Mouse (Mus musculus) R1 (cell line): ENCODE data around the gene Shcbp1l.
"Not testable (repeated sequence)": the region's sequence is repeated elsewhere in the genome, so short reads cannot be mapped to it uniquely, and the experiment has no call there.

ENCODE experiments used
- DNase-seq: peaks from one replicate; pipeline ENCODE4 v3.0.0-alpha.2; 2018; ENCODE audit warnings: low read depth, low spot score

The Shcbp1l gene

DNA sequence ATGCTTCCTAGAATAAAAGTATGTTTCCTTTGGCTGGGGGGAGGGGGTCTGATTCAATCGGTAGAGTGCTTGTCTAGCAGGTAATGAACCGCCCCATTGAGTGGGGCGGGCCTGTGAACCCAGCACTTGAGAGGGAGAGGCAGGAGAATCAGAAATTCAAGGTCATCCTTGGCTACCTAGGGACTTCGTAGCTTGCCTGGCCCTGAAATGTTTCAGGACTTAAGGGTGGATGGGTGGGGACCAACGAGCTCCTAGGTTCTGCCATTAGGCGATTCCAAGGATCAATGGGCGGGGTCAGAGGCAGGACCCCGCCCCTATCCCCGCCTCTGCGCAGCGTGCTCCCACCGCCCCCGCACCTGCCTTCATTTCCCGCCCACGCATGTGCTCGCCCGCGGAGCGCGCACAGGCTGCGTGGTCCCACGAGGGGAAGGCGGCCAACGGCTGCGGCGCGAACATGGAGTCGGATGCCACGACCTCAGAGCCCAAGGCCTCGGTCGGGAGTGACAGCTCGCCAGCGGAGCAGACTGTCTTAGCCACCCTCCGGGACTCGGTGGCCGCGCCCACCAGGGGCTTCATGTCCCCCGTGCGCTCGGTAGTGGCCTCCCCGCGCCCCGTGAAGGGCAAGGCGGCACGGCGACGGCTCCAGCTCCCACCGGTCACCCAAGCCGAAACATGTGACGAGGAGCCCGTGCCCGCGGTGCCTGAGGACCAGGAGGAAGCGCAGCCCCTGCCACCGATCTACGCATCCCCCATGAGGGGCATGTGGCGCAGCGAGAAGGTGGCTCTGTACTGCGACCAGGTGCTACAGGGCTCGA, at the start of gene Shcbp1l:
Gene Shcbp1l, plus strand, starts transcription at position 393 of the 815 bp plus-strand sequence.
- peak; percentile 96 for DNase-seq

DNA sequence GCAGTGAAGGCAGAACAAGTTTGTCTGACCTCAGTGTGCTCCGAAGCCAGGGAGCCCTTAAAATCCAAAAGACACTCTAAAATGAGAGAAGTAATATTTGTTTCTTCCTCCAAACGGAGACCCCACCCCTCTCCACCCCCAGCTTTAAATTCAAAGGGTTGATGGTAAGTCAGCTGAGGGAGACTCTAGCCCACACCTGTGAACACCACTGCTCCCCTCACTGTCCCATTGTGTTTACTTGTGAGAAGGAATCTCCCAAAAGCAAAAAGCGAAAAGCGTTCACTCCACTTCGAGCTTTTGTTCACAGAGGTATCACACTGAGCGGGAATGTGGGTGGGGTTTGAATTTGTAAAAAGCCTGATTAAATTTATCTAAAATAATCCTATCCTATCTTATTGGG, 48.5 kb upstream of the Shcbp1l start:
- peak; percentile 100 for DNase-seq

DNA sequence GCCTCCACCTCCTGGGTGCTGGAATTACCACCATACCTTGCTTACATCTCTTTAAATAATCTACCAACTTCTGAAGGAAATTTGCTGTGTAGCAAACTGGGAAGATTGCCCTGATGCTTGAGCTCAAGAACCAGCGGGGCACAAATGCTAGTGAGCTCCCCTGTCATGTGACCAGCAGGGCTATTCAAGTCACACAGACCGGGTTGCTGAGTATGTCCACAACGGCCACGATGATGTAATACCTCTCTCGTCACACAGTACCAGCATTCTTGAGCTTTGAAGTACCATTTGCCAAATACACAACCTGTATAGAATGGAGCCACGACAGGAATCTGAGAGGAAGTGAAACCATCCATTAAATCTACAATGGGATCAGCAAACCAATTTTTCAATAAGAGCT, 46.4 kb upstream of the Shcbp1l start:
- DNase-seq = peak; percentile 68

DNA sequence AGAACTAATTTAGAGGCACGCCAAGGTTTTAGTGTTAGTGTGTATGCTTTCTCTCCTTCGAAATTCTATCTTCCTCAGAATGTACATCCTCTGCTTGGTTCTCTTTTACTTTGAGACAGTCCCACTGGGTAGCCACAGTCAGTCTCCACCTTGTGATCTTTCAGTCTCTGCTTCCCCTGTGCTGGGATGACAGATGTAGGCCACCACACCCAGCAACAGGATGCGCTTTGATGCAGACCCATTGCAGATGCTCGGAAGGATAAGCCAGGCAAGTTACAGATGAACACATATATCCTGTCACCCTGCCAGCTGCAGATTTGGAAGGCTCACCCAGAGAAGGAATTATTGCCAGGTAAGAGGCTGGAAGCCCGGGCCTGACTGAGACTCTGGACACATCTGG, 45.1 kb upstream of the Shcbp1l start:
- no peak for DNase-seq

DNA sequence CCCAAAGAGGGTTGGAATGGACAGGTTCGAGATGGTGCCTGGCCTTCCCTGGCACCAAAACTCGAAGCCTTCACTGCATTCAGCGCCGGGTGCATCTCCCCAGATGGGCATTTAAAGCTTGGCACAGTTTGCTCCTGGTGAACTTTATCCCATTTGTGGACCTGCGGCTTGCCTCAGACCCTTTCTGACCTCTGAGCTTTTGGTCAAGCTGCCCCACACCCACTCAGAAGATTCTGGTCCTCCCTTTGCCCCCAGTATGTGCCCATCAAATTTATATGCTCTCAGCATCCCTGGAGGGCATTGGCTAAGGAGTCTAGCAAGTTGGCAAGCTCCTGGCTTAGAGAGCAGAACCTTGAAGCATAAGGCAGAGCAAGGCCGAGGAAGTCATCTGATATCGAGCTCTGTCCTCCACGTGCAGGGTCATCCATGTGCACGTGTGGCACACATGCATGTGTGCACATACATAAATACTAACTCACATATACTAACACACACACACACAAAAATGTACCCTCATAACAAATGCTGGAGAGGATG, 44.1 kb upstream of the Shcbp1l start:
- DNase-seq = no peak

DNA sequence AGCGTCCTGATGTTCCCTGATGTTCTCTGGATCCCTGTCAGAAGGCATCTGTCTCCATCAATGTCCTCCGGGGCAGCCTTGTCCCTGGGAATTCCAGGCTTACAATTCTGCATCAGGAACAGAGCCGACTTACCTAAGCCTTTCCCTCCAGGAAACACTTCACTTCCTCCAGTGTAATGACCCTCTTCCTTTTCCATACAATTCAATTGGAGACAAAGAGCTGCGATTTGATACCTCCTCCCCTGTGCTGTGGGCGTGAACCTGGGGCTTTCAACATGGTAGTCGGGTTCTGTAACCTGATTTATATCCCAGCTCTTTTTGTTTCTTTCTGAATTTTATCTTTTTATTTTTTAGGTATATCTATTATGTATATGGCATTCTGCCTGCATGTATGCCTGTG, 39.9 kb upstream of the Shcbp1l start:
- DNase-seq = peak; percentile 90

DNA sequence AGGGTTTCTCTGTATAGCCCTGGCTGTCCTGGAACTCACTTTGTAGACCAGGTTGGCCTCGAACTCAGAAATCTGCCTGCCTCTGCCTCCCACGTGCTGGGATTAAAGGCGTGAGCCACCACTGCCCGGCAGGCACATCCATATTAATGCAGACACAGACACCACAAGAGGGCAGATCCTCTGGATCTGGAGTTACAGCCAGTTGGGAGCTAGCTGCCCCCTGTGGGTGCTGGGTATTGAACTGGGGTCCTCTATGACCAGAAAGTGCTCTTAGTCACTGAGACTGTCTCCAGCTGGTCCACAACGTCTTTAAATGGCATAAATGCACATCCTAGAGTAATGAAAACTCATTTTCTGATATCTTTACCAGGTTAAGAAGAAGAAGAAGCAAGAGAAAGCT, 39.3 kb upstream of the Shcbp1l start:
- peak; percentile 63 for DNase-seq

DNA sequence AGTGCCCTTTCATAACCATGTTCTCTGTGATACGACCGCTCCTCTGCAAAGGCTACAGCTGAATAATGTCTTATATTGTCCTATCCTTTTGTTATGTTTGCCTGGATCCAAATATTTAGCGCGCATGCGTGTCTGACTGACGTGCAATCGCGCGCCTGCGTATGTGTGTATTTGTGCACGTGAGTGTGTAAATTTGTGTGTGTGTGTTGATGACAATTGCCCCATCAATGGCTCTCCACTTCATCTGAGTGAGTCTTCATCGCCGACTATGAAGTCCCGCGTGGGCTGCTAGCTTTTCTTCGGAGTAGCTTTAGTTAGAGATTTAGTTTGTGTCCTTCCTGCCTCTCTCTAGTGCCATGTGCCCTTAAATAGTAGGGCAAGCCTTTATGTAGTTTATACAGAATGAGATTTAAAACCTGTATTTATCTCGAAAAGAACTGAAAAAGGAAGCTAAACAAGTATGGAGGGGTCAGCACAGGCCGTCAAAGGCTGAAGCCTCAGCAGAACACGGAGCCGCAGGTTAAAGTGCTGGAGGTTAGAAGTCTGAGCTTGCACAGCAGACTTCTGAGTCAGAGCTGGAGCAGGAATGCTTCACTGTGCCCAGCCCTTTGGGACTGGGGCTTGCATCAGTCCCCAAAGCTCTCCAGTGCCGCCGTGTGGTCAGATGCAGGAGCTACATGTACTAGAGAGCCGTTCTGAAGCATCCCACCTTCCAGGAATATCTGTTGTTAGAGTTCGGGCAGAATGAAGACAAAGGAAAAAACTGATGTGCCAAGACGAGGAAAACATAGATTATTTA, 38.5 kb upstream of the Shcbp1l start:
- DNase-seq = peak; percentile 94

DNA sequence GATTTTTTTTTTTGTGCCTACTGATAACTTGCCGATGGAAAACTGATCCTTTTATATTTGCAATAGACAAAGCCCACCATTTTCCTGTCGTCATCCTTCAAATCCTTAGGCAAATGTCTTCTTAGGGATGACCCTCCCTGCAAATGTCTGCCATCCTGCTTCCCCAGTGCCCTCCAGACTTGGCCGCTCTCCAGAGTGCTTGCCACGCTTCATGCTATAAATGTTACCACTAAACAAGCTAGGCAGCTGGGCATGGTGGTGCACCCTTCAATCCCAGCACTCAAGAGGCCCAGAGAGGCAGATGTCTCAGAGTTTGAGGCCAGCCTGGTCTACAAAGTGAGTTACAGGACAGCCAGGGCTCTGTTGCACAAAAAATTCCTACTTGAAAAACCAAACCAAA, 29.3 kb upstream of the Shcbp1l start:
- not testable (repeated sequence) for DNase-seq

DNA sequence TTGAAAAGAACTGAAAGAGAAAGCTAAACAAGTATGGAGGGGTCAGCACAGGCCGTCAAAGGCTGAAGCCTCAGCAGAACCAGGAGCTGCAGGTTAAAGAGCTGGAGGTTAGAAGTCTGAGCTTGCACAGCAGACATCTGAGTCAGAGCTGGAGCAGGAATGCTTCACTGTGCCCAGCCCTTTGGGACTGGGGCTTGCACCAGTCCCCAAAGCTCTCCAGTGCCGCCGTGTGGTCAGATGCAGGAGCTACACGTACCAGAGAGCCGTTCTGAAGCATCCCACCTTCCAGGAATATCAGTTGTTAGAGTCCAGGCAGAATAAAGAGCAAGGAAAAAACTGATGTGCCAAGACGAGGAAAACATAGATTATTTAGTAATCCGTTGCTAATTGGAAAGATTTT, 23.2 kb upstream of the Shcbp1l start:
- peak; percentile 85 for DNase-seq

DNA sequence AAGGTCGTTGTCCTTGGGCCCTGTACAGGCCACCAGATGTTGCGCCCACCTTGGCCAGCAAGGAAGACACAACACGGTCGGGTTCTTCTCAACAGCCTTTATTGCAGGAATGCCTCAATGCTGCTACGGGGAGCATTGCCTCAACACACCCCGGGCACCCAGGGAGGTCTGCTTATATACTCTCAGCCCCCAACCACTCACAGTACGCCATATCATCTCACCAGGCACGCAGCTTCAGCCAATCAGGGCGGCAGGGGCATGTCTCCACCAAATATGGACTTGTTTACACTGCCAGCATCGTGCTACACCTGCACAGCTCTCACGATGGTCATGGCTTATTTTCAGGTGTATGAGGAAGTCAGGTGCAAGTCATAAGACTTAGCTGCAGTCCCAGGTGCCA, 17.3 kb upstream of the Shcbp1l start:
- peak; percentile 50 for DNase-seq

DNA sequence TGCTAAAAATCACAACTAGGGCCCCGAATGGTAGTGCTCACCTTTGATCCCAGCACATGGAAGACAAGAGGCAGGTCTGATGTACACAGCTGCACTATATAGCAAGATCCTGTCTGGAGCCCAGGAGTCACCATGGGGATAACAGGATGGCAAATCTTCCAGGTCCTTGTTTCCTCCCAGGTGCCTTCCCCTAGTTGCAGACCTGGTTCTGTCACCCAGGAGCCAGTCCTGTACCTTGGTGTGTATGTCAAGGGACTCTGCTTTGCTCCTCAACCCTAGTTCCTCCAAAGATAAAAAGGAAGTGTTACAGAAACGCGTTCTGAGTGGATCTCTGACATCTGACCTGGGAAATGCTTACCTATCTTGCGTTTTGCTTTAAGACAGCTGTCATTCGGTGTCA, 16.7 kb upstream of the Shcbp1l start:
- not testable (repeated sequence) for DNase-seq

DNA sequence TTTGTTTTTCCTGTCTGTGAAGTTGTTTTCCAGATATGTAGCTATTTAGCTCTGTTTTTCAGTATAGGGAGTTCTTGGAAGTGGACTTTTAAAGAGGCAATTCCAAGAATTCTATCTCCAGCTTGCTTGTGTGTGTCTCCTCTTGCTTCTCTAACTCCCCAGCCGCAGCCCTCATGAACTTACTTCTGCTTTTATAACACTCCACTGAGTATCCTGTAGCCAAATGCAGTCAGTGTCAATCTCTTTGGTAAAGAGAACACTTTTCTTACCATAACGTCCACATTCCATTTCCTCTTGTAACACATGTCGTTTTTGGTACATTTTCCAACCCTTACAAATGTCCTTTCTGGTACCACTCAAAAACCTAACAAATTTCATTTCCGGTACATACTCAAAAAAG, 14.0 kb upstream of the Shcbp1l start:
- not testable (repeated sequence) for DNase-seq

DNA sequence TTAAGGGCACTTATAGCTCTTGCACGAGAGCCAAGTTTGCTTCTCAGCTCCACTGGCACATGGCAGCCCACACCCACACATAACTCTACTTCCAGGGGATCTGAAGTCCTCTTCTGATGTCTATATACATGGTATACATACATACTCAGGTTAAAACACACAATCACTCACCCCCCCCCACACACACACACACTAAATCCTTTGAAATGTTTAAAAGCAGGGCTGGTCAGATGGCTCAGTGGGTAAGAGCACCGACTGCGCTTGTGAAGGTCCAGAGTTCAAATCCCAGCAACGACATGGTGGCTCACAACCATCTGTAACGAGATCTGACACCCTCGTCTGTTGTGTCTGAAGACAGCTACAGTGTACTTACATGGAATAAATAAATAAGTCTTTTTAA, 13.2 kb upstream of the Shcbp1l start:
- DNase-seq = no peak

DNA sequence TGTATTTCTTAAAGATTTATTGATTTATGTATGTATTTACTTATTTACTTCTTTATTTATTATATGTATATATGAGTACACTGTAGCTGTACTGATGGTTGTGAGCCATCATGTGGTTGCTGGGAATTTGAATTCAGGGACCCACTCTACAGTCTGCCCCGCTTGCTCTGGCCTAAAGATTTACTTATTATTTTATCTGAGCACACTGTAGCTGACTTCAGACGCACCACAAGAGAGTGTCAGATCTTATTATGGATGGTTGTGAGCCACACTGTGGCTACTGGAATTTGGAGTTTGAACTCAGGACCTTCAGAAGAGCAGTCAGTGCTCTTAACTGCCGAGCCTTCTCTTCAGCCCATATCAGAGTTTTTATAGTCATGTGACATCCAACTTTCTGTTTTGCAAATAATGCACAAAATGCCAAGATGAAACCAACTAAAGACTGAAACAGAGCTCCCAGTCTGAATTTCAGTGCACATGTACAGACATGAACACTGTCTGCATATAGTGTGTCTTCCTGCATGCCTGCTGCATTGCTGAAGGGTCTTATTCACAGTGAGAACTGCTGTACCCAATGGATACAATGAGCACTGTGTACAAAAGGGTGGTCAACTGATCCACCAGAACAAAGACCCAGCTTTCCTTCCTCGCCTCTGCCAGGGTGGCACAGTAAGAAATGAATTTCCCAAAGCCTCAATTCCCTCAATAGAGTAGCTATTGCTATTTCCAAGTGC, 12.1 kb upstream of the Shcbp1l start:
- DNase-seq = not testable (repeated sequence)

DNA sequence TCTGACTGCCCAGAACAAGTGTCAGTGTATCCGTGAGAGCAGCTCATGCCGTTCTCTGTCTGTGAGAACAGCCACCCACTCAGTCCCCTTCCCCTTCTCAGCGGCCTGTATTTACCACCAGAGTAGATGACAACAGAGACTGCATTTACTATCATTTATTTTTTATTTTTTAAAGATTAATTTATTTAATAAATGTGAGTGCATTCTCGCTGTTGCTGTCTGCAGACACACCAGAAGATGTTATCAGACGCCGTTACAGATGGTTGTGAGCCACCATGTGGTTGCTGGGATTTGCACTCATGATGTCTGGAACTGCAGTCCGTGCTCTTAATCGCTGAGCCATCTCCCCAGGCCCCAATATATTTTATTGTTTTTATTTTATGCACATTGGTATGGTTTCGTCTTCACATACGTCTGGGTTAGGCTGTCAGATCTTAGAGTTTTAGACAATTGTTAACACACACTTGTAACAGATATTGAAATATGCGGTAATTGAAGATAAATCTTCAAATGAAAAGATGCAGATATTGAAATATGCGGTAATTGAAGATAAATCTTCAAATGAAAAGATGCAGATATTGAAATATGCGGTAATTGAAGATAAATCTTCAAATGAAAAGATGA, 11.5 kb upstream of the Shcbp1l start:
- not testable (repeated sequence) for DNase-seq

DNA sequence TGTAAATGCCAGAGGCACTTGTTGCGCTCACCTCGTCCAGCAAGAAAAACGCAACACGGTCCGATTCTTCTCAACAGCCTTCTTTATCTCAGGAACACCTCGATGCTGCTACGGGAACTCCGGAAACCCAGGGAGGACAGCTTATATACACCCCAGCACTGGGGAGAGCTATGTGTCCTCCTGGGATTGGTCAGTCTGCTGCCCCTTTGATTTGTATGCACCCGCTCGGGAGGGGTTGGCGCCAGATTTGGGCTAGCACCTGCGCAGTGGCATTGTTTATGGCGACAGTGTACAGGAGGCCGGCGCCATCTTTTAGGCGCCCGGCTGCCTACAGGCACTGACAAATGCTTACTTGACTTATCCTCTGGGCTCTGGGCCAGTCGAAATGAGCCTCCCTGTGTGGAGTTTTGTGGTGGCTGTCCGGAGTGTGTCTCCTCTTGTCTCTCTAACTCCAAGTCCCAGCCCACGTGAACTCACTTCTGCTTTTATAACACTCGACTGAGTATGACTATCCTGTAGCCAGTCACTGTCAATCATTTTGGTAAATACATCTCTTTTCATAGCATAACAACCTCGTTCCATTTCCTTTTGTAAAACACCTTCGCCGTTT, 10.7 kb upstream of the Shcbp1l start:
- peak; percentile 90 for DNase-seq

DNA sequence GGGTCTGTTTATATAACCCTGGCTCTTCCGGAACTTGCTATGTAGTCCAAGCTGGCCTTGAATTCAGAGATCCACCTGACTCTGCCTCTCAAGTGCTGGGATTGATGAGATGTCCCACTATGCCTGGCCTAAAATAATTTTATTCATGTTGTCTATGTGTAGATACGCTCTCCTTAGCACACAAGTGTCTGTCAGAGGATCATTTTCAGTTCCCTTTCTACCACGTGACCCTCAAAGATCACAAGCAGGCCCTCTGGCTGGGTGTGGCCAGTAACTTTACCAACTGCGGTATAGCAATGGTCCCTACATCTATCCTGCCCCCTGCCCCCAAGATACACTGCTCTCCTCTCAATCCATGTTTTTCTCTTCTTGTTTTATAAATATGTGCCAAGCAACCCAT, 10.0 kb upstream of the Shcbp1l start:
- peak; percentile 27 for DNase-seq

DNA sequence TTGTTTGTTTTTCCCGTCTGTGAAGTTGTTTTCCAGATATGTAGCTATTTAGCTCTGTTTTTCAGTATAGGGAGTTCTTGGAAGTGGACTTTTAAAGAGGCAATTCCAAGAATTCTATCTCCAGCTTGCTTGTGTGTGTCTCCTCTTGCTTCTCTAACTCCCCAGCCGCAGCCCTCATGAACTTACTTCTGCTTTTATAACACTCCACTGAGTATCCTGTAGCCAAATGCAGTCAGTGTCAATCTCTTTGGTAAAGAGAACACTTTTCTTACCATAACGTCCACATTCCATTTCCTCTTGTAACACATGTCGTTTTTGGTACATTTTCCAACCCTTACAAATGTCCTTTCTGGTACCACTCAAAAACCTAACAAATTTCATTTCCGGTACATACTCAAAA, 9.2 kb upstream of the Shcbp1l start:
- DNase-seq = not testable (repeated sequence)

DNA sequence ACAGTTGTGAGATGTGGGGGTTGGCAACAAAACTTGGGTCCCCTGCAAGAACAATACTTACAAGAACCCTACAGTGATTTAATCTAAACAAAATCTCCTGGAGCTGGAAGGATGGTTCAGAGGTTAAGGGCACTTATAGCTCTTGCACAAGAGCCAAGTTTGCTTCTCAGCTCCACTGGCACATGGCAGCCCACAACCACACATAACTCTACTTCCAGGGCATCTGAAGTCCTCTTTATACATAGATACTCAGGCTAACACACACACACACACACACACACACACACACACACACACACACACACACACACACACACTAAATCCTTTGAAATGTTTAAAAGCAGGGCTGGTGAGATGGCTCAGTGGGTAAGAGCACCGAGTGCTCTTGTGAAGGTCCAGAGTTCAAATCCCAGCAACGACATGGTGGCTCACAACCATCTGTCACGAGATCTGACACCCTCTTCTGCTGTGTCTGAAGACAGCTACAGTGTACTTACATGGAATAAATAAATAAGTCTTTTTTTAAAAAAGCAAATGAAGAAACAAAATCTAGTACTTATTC, 8.6 kb upstream of the Shcbp1l start:
- DNase-seq = not testable (repeated sequence)

DNA sequence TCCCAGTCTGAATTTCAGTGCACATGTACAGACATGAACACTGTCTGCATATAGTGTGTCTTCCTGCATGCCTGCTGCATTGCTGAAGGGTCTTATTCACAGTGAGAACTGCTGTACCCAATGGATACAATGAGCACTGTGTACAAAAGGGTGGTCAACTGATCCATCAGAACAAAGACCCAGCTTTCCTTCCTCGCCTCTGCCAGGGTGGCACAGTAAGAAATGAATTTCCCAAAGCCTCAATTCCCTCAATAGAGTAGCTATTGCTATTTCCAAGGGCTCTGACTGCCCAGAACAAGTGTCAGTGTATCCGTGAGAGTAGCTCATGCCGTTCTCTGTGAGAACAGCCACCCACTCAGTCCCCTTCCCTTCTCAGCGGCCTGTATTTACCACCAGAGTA, 7.2 kb upstream of the Shcbp1l start:
- not testable (repeated sequence) for DNase-seq
